Mouse (Mus musculus) layer of hippocampus, adult 11-12 months (tissue): Measurements from ENCODE around the gene Wdfy1.
A peak's percentile ranks its signal among the peaks of the same experiment; 100 is the strongest.

Experiments used
- DNase-seq: peaks from one replicate; pipeline ENCODE4 v3.0.0; 2022; ENCODE audit warnings: low spot score

Wdfy1 gene

GRCm38 (mm10) chr1:79775927-79776458 lies at the start of gene Wdfy1, which contains the start of gene Mrpl44:
Gene Wdfy1, minus strand, starts transcription at chr1:79776143.
Gene Mrpl44, plus strand, starts transcription at chr1:79776018.
- DNase-seq: peak; percentile 98

GRCm38 (mm10) chr1:79823951-79824633 lies 48.1 kb upstream of the Wdfy1 start:
- no peak for DNase-seq

- peak; percentile 60 for DNase-seq
These were observed 47.0 kb upstream of the Wdfy1 start for GRCm38 (mm10) chr1:79822806-79823525.

- no peak for DNase-seq
These were observed 43.4 kb upstream of the Wdfy1 start for GRCm38 (mm10) chr1:79819296-79819879.

GRCm38 (mm10) chr1:79815446-79815845 lies 39.5 kb upstream of the Wdfy1 start:
- DNase-seq: no peak

- DNase-seq: no peak
These were observed 33.5 kb upstream of the Wdfy1 start for GRCm38 (mm10) chr1:79809447-79809846.

GRCm38 (mm10) chr1:79806865-79807264 lies 30.9 kb upstream of the Wdfy1 start:
- peak; percentile 10 for DNase-seq

GRCm38 (mm10) chr1:79803614-79804013 lies 27.7 kb upstream of the Wdfy1 start:
- DNase-seq: no peak

- DNase-seq: no peak
These were observed 27.0 kb upstream of the Wdfy1 start for GRCm38 (mm10) chr1:79802858-79803427.

GRCm38 (mm10) chr1:79797084-79797483 lies 21.1 kb upstream of the Wdfy1 start:
- DNase-seq: no peak

- peak; percentile 40 for DNase-seq
These were observed 10.5 kb upstream of the Wdfy1 start for GRCm38 (mm10) chr1:79786267-79786927.

- no peak for DNase-seq
These were observed 6.5 kb upstream of the Wdfy1 start for GRCm38 (mm10) chr1:79782433-79782832.

GRCm38 (mm10) chr1:79778011-79778410 lies 2.1 kb upstream of the Wdfy1 start:
- no peak for DNase-seq

- DNase-seq: no peak
These were observed 1.7 kb downstream of the Wdfy1 start for GRCm38 (mm10) chr1:79774164-79774780.

GRCm38 (mm10) chr1:79768231-79768630 lies 7.7 kb downstream of the Wdfy1 start:
- no peak for DNase-seq

- DNase-seq: no peak
These were observed 11.5 kb downstream of the Wdfy1 start for GRCm38 (mm10) chr1:79764483-79764882.

GRCm38 (mm10) chr1:79764031-79764430 lies 11.9 kb downstream of the Wdfy1 start:
- DNase-seq: no peak

GRCm38 (mm10) chr1:79762282-79763250 lies 13.4 kb downstream of the Wdfy1 start:
- DNase-seq: no peak

- DNase-seq: no peak
These were observed 14.0 kb downstream of the Wdfy1 start for GRCm38 (mm10) chr1:79761917-79762271.
